Mouse (Mus musculus) lung, embryonic 14.5 days (tissue): ENCODE data around the gene Bcl11a. TPM values are rescaled to one million over a fixed set of nuclear protein-coding genes. Genes with fewer than 3 reads are reported as not detected.

Experiments used
- ATAC-seq: fragments of 200-750 bp; cut with Nextera tagmentation; 2 replicates; pipeline ENCODE4 v1.8.0; 2017; ENCODE audit warnings: mild to moderate bottlenecking, moderate TSS enrichment, moderate library complexity; ENCODE audit not compliant: insufficient read depth
- DNase-seq: peaks from one replicate; pipeline ENCODE4 v3.0.0-alpha.2; 2015
- H3K27ac ChIP-seq: fragments of 300-500 bp; sonication (generic); 2 replicates; pipeline ENCODE4 v1.5.1; 2014; ENCODE audit warnings: low read depth, mild to moderate bottlenecking, moderate library complexity
- H3K27me3 ChIP-seq: fragments of 300-500 bp; sonication (generic); 2 replicates; pipeline ENCODE4 v1.6.1; 2014; ENCODE audit warnings: low read length, control low read depth; ENCODE audit not compliant: insufficient read depth
- H3K36me3 ChIP-seq: fragments of 300-500 bp; sonication (generic); 2 replicates; pipeline ENCODE4 v1.6.1; 2014; ENCODE audit warnings: control low read depth; ENCODE audit not compliant: insufficient read depth
- H3K4me1 ChIP-seq: fragments of 300-500 bp; sonication (generic); 2 replicates; pipeline ENCODE4 v1.6.1; 2014; ENCODE audit warnings: antibody characterized with exemption, control low read depth; ENCODE audit not compliant: insufficient read depth
- H3K4me2 ChIP-seq: fragments of 300-500 bp; sonication (generic); 2 replicates; pipeline ENCODE4 v1.6.1; 2014; ENCODE audit warnings: mild to moderate bottlenecking
- H3K4me3 ChIP-seq: fragments of 300-500 bp; sonication (generic); 2 replicates; pipeline ENCODE4 v1.5.1; 2014; ENCODE audit warnings: low read depth, low read length
- H3K9ac ChIP-seq: fragments of 300-500 bp; sonication (generic); 2 replicates; pipeline ENCODE4 v1.6.1; 2014
- H3K9me3 ChIP-seq: fragments of 300-500 bp; sonication (generic); 2 replicates; pipeline ENCODE4 v1.6.1; 2016; ENCODE audit warnings: low read depth, low read length, control low read depth
- CTCF ChIP-seq: IDR thresholded peaks from 2 replicates; pipeline ENCODE4 v1.5.1; 2016; ENCODE audit warnings: antibody characterized with exemption, low read depth
- WGBS: fragments of 180-500 bp; shearing (Covaris S2); extraction: QIAGEN DNeasy Blood & Tissue Kit; methylation state at CpG from one replicate; pipeline ENCODE4 v1.1.7; 2014; 5-methylcytosine and 5-hydroxymethylcytosine counted together
- polyA plus RNA-seq: library from polyadenylated mRNA; unstranded; fragments of >200 nt; fragmentation: Nextera tagmentation; extraction: Ambion mirVana; gene quantifications from 2 replicates; pipeline ENCODE4 v1.2.1, GENCODE M21; 2014

Gene Bcl11a
- polyA plus RNA-seq, 1 experiment from 2014 or later = 21.1 TPM

GRCm38 (mm10) chr11:24202641-24203361, 124.9 kb downstream of the Bcl11a start:
- no peak for TF ChIP-seq CTCF
- Histone ChIP-seq H3K27me3 (no peaks in the 10 kb centered on the region), H3K4me2 (peak overlapping the region; percentile 21), H3K9ac (no peak overlapping the region), H3K36me3 (no peaks in the 10 kb centered on the region), H3K9me3 (no peaks in the 10 kb centered on the region), H3K4me3 (no peak overlapping the region), H3K27ac (0 out of 2 replicates have a peak overlapping the region, but pooled peaks have one; percentile 18), H3K4me1 (peaks cover 6% of the 10 kb centered on the region; the same call in 1 of the 2 replicates)
- ATAC-seq (peak; percentile 89), DNase-seq (peak; percentile 56)
- 14% methylated on average over 7 of the region's 7 CpGs for WGBS

DNA sequence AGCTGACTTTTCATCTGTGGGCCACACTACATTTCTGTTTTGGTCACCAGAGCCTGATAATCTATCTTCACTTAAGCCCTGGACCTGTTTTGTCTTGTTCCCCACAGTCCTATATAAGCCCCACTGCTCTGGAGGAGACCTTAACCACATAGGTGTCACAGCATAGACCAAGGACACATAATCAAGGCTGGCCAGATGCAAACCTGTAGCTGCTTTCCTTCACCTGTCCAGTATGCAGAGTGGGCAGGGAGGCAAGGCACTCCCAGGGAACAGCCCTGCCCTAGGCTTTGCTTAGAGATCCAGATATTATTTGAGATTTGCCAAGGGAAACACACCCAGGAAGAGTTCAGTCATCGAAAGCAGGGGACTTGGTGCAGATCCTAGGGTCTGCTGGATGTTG, 125.6 kb downstream of the Bcl11a start:
- whole genome bisulfite sequencing = 88% methylated on average over 1 of the region's 1 CpGs
- H3K9ac ChIP-seq = no peak overlapping the region
- TF ChIP-seq CTCF = no peak
- H3K9me3 ChIP-seq = no peaks in the 10 kb centered on the region
- no peak overlapping the region for H3K27ac ChIP-seq
- DNase-seq (no peak), ATAC-seq (peak; percentile 6; the same call in 1 of the 2 replicates)
- H3K4me1 ChIP-seq = peaks cover 6% of the 10 kb centered on the region
- H3K36me3 ChIP-seq = no peaks in the 10 kb centered on the region
- H3K4me2 ChIP-seq = no peak overlapping the region
- H3K4me3 ChIP-seq = no peak overlapping the region
- no peaks in the 10 kb centered on the region for H3K27me3 ChIP-seq

DNA sequence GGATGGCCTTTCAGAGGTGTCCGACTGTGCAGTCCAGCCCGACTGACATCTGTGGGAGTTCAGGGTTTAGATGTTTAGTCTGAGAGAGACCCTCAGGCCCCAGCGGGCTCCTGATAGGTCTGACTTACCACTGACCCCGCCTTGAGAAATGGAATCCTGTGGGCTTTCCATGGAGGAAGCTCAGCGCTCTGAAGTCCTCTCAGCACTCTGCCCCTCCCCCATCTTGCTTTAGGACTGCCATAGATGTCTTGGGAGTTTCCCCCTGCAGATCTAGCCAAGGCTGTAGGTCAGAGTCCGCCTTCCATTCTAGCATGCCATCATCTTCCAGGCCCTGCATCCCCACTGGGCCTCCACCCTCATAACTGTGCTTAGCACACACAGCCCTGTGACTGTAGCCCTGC, 131.1 kb downstream of the Bcl11a start:
- Histone ChIP-seq H3K27me3 (no peaks in the 10 kb centered on the region), H3K9me3 (no peaks in the 10 kb centered on the region), H3K9ac (no peak overlapping the region; the same call in 1 of the 2 replicates), H3K4me3 (no peak overlapping the region), H3K4me1 (no peaks in the 10 kb centered on the region; the same call in 1 of the 2 replicates), H3K4me2 (no peak overlapping the region), H3K36me3 (no peaks in the 10 kb centered on the region), H3K27ac (peak overlapping the region; percentile 21)
- 14% methylated on average over 6 of the region's 6 CpGs for WGBS
- DNase-seq (peak; percentile 86), ATAC-seq (peak; percentile 95)
- no peak for TF ChIP-seq CTCF

DNA sequence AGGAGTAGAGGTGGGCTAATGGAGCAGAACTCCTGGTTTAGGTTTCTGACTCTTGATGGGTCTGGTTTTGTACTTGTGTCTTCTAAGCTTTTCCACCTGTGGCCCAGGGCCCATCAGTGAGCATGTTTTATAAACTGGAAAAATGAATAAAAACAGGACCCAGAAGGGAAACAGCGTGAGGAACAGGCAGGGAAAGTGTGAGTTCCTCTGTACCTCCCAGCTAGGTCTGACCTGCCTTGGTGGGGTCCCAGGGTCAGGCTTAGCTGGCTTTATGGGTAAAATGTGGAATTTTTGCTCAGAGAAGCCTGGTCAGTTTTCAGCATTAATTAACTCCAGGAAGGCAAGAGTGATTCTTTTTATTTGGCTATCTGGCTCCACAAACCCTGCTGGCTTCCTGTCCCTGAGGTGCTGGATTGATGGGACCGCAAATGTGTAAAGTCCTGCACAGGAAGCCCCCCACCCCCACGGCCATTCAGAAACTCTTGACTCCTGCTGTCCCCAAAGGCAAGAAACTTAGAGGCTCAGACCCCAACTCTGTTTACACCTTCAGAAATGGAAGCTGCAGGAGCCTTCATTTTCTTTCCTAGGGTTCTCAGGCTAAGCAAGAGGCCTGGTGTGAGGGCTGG, 136.8 kb downstream of the Bcl11a start:
- no peak for TF ChIP-seq CTCF
- no peaks in the 10 kb centered on the region for H3K27me3 ChIP-seq
- H3K4me2 ChIP-seq = no peak overlapping the region
- no peaks in the 10 kb centered on the region for H3K36me3 ChIP-seq
- no peaks in the 10 kb centered on the region for H3K9me3 ChIP-seq
- no peaks in the 10 kb centered on the region for H3K4me1 ChIP-seq
- H3K9ac ChIP-seq = no peak overlapping the region
- WGBS = 41% methylated on average over 3 of the region's 3 CpGs
- DNase-seq = no peak
- no peak overlapping the region for H3K27ac ChIP-seq
- no peak overlapping the region for H3K4me3 ChIP-seq
- ATAC-seq = no peak

GRCm38 (mm10) chr11:24217741-24218333, 140.0 kb downstream of the Bcl11a start:
- peaks cover 4% of the 10 kb centered on the region; the same call in 1 of the 2 replicates for H3K4me1 ChIP-seq
- 86% methylated on average over 6 of the region's 6 CpGs for WGBS
- H3K4me2 ChIP-seq = no peak overlapping the region
- ATAC-seq = no peak
- H3K36me3 ChIP-seq = no peaks in the 10 kb centered on the region
- no peaks in the 10 kb centered on the region for H3K9me3 ChIP-seq
- H3K4me3 ChIP-seq = no peak overlapping the region
- DNase-seq = no peak
- H3K9ac ChIP-seq = no peak overlapping the region
- H3K27me3 ChIP-seq = no peaks in the 10 kb centered on the region
- H3K27ac ChIP-seq = no peak overlapping the region
- peak; percentile 28; the same call in 1 of the 2 replicates for TF ChIP-seq CTCF

GRCm38 (mm10) chr11:24221601-24222307, 143.9 kb downstream of the Bcl11a start:
- DNase-seq = peak; percentile 93
- H3K4me2 ChIP-seq = no peak overlapping the region
- no peaks in the 10 kb centered on the region for H3K27me3 ChIP-seq
- no peaks in the 10 kb centered on the region for H3K9me3 ChIP-seq
- peaks cover 4% of the 10 kb centered on the region; the same call in 1 of the 2 replicates for H3K4me1 ChIP-seq
- 41% methylated on average over 4 of the region's 4 CpGs for WGBS
- TF ChIP-seq CTCF = no peak
- H3K4me3 ChIP-seq = no peak overlapping the region
- no peak overlapping the region; the same call in 1 of the 2 replicates for H3K27ac ChIP-seq
- H3K36me3 ChIP-seq = no peaks in the 10 kb centered on the region
- peak; percentile 92 for ATAC-seq
- H3K9ac ChIP-seq = no peak overlapping the region

Other genes starting within 250 kb of the Bcl11a start
- 14.8 and 15.8 TPM in 2 replicates for gene Papolg, start 182.8 kb upstream of the Bcl11a start, polyA plus RNA-seq
- gene A830031A19Rik, start 3.0 kb upstream of the Bcl11a start, polyA plus RNA-seq = not detected in 2 replicates